Mouse (Mus musculus) spleen, adult 2 months (tissue): ENCODE measurements around the gene Foxn2.

ENCODE experiments used
- CTCF ChIP-seq: fragments of 200-500 bp; IDR thresholded peaks from 2 replicates; pipeline ENCODE4 v1.5.1; 2011; ENCODE audit warnings: mild to moderate bottlenecking, inconsistent platforms; ENCODE audit not compliant: insufficient read depth, insufficient read length, insufficient replicate concordance; ENCODE audit errors: extremely low read depth
- POLR2A ChIP-seq: fragments of 200-500 bp; IDR thresholded peaks from 2 replicates; pipeline ENCODE4 v1.6.1; 2011; ENCODE audit warnings: low read depth, low read length, inconsistent platforms

- TF ChIP-seq CTCF (no peak), POLR2A (no peak)
Observed at GRCm38 (mm10) chr17:88462658-88463057, 22.1 kb downstream of the Foxn2 start.
